Mouse (Mus musculus) bone marrow, adult 2 months (tissue): Measurements from ENCODE around the gene Atg13.

ENCODE experiments used
- CTCF ChIP-seq: fragments of 200-500 bp; IDR thresholded peaks from 2 replicates; pipeline ENCODE4 v1.5.1; 2011; ENCODE audit warnings: low read length, control low read depth; ENCODE audit not compliant: control insufficient read depth, insufficient read depth
- POLR2A ChIP-seq: fragments of 200-500 bp; IDR thresholded peaks from 2 replicates; pipeline ENCODE4 v1.6.1; 2011; ENCODE audit warnings: low read depth, mild to moderate bottlenecking, control low read depth, low read length, borderline replicate concordance; ENCODE audit not compliant: control insufficient read depth

DNA sequence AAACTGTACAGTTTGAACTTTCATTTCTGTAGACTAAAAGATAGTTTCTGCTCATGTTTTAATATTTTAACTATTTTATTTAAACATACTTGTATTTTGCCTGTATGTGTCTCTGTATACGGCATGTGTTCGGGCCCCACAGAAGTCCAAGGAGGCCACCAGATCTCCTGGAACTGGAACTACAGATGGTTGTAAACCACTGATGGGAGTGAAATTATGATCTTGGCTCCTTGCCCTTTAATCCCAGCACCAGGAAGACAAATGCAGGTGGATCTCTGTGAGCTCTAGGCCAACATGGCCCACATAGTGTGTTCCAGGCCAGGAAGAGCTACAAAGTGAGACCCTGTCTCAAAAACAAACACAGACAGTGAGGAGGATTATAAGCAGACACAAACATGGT lies 9.0 kb downstream of the Atg13 start:
- no peak for TF ChIP-seq POLR2A
- TF ChIP-seq CTCF = no peak
